Mouse (Mus musculus) common myeloid progenitor, adult 5-6 weeks (primary cell): ENCODE measurements at regions not wholly inside any gene's neighbourhood (a gene's known extent, or its start where the extent isn't known, plus 50 kb on each side); places are given as distances from the start of the nearest gene placed in this dataset.

Source experiments
- ATAC-seq: replicated peaks from 2 replicates; pipeline ENCODE4 v1.8.0; 2016; ENCODE audit warnings: low read depth, mild to moderate bottlenecking, moderate TSS enrichment, inconsistent platforms; ENCODE audit not compliant: poor library complexity, severe bottlenecking

DNA sequence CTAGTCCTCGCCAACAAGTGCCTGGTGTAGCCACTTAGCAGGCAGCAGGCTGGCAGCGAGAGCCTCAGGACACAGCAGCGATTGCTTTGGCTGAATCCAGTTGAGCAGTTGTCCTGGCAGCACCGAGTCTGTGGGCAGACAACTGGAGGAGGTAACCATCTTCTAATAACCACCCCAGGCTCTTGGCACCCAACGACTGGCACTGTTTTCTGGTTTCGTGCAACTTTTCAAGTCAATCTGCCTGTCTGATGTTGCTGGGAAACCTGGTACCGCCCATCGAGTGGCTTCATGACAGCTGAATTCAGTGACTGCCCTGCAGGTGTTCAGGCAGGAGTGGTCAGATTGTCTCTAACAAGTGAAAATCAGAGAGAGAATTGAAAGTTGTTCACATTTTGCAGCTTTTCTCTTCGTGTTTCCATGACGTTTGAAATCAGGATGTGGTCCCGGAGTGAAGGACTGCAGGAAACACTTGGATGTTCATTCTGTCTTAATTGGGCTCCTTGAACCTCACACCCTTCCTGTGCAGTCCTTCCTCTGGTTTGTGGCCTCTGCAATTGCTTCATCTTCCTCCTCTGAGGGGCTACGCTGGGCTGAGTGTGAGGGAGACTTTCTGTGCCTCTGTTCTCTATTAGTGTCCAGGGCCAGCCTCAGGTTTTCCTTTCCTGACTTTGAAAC is 58.1 kb upstream of the Cdkn2b start:
- ATAC-seq: peak; percentile 98

DNA sequence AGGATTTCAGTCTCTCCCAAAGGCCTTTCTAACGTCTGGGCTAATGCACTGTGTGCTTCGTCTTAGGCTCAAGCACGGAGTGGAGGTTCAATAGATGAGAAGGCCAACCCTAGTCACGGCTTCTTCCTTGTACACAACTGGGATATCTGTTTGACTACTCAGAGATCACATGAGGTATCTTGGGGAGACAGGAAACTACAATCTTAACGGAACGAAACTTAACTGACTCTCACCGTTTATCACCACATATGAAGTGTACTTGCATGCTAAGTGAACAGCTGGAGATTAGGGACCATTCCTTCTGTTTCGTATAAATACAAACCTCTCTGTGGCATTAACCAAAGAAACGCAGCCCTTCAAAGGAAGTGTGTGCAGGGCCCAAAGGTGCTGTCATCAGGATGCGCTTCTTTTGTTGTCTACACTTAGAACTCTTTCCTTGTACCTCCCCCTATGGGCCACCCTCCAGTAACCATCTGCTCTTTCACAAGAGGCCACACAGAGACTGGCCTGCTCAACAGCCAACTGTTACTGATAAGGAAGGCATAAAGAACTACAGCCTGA is 55.8 kb upstream of the Cdkn2b start:
- no peak for ATAC-seq

DNA sequence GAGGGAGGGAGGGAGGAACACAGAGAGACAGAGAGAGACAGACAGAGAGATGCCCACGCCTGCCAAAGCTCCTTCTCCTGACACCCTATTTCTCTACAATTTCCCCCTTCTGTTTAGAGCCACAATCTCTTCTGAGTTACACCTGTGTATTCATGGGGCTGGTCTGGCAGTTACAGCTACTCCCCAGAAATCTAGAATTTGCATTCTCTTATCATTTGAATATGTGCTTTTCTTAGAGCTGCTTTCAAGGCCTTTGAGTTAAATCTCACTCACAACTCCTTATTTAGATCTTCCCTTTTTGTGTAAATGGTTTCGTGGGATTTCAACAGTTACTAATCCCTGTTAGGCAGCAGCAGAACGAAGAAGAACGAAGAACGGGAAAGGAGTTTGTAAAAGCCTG is 55.0 kb upstream of the Cdkn2b start:
- no peak for ATAC-seq

DNA sequence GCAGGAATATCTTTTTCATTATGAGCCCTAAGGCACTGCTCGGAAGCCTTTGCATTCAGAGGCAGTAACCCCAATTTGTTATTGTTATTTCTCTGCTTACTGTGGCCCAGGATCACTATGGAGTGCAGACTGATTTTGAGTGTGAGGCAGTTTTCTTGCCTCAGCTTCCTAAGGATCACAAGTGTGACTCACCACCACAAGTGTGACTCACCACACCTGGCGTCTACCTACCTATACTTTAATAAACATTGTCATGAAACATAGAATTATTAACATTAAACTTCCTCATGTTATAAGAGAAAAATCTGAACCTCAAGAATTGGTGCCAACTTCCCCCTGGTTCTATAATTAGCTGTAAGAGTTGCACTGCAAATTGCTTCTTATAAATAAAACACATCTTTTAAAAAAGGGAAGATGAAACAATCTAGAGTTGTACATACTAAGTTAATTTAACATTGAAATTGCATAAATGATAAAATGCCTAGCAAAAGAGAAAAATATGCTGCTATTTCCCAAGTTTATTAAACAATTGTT is 52.4 kb upstream of the Cdkn2b start:
- ATAC-seq: no peak

DNA sequence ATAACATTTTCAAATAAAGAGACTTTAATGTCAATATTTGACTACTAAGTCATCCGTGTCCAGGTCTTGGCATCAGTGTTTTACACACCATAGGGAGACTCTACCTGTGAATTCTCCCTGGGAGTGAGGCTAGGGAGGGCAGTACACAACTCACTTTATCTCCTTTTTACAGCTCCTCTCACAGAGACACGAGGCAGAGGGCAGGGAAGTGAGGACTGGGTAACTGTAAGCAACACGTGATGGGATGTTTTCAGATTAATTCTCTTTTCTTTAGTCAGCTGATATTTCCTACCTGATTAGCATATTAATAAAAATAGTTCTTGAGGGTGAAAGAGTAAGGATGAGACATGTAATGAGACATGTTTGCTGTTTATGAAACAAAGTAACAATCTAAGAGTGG is 51.8 kb upstream of the Cdkn2b start:
- no peak for ATAC-seq

DNA sequence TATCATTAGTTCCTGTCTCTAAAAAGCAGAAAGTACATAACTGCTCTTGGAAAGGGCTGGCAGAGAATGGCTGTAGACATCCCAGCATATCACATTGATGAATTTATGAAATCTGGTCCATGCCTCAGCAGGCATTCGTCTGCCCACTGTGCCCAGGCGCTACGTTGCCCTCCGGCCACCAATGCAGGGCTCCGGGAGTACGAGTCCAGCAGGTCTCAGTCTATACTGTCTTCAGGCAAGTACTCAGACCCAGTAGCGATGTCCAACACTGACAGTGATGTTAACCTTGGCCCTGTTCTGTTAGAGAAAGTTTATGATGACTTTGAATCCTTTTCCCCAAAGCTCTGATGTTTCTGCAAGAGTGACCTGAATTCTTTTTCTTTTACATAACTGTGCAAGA is 50.5 kb upstream of the Cdkn2b start:
- no peak for ATAC-seq
